ENCODE assay signal across 16 mouse cellular contexts in genomic region chr4:79265044-79265443, GRCm38 (mm10).
DNase-seq lines count a peak whose midpoint lies in the region; ATAC-seq and TF ChIP-seq lines count a peak whose summit lies in the region.
"Had no signal": no experiment of that assay in that cellular context is flagged by ENCODE, and none has a peak within 500 bp of the region (broad histone marks: within the 10 kb centered on the region; RNA-seq: fewer than 3 reads in every experiment).

No protein-coding gene starts in this region.

- H3K27ac ChIP-seq in hindbrain, embryonic 14.5 days = no peak overlapping the region
- no peak overlapping the region for H3K27ac ChIP-seq in hindbrain, embryonic 12.5 days
- no peak overlapping the region for H3K27ac ChIP-seq in hindbrain, postnatal 0 days
- H3K27ac ChIP-seq: embryonic facial prominence, embryonic 13.5 days; heart, embryonic 15.5 days; stomach, embryonic 15.5 days had no signal

- no peaks in the 10 kb centered on the region for H3K27me3 ChIP-seq in hindbrain, embryonic 14.5 days (ENCODE audit: control insufficient read depth, insufficient read depth, low read length)
- H3K27me3 ChIP-seq in hindbrain, embryonic 12.5 days = no peaks in the 10 kb centered on the region
- H3K27me3 ChIP-seq in hindbrain, postnatal 0 days (ENCODE audit: insufficient read depth, low read length) = no peaks in the 10 kb centered on the region
- H3K27me3 ChIP-seq: embryonic facial prominence, embryonic 13.5 days; heart, embryonic 15.5 days; stomach, embryonic 15.5 days had no signal

- no peak overlapping the region for H3K4me2 ChIP-seq in hindbrain, embryonic 14.5 days (replicated peaks)
- no peak overlapping the region for H3K4me2 ChIP-seq in hindbrain, embryonic 12.5 days (replicated peaks)
- no peak overlapping the region for H3K4me2 ChIP-seq in hindbrain, postnatal 0 days (ENCODE audit: low read depth, low read length)
- H3K4me2 ChIP-seq: embryonic facial prominence, embryonic 13.5 days; heart, embryonic 15.5 days; stomach, embryonic 15.5 days had no signal

- no peaks in the 10 kb centered on the region for H3K36me3 ChIP-seq in hindbrain, embryonic 14.5 days (replicated peaks; ENCODE audit: control insufficient read depth, insufficient read depth)
- no peaks in the 10 kb centered on the region for H3K36me3 ChIP-seq in hindbrain, embryonic 12.5 days
- no peaks in the 10 kb centered on the region for H3K36me3 ChIP-seq in hindbrain, postnatal 0 days (ENCODE audit: insufficient read depth, low read length)
- H3K36me3 ChIP-seq: embryonic facial prominence, embryonic 13.5 days; heart, embryonic 15.5 days; stomach, embryonic 15.5 days had no signal

- no peak overlapping the region for H3K4me3 ChIP-seq in hindbrain, embryonic 14.5 days (replicated peaks; ENCODE audit: low read length)
- H3K4me3 ChIP-seq in hindbrain, embryonic 12.5 days = no peak overlapping the region
- H3K4me3 ChIP-seq in hindbrain, postnatal 0 days (ENCODE audit: low read length) = no peak overlapping the region
- H3K4me3 ChIP-seq: embryonic facial prominence, embryonic 13.5 days; heart, embryonic 15.5 days; stomach, embryonic 15.5 days had no signal

- no peaks in the 10 kb centered on the region for H3K9me3 ChIP-seq in hindbrain, embryonic 14.5 days (ENCODE audit: control insufficient read depth, low read length)
- H3K9me3 ChIP-seq in hindbrain, embryonic 12.5 days (replicated peaks) = no peaks in the 10 kb centered on the region
- no peaks in the 10 kb centered on the region for H3K9me3 ChIP-seq in hindbrain, postnatal 0 days (ENCODE audit: low read length)
- H3K9me3 ChIP-seq: embryonic facial prominence, embryonic 13.5 days; heart, embryonic 15.5 days; stomach, embryonic 15.5 days had no signal

- 76% methylated on average over 1 of the region's 1 CpGs for WGBS in hindbrain, embryonic 14.5 days
- 85% methylated on average over 1 of the region's 1 CpGs for WGBS in hindbrain, embryonic 12.5 days
- 48% methylated on average over 1 of the region's 1 CpGs for WGBS in hindbrain, postnatal 0 days

- no peaks in the 10 kb centered on the region for H3K4me1 ChIP-seq in hindbrain, embryonic 14.5 days (replicated peaks; ENCODE audit: control insufficient read depth, insufficient read depth, low read length)
- no peaks in the 10 kb centered on the region for H3K4me1 ChIP-seq in hindbrain, embryonic 12.5 days
- H3K4me1 ChIP-seq in hindbrain, postnatal 0 days (ENCODE audit: insufficient read depth, low read length) = no peaks in the 10 kb centered on the region
- H3K4me1 ChIP-seq: embryonic facial prominence, embryonic 13.5 days; heart, embryonic 15.5 days; stomach, embryonic 15.5 days had no signal

- DNase-seq in hindbrain, embryonic 14.5 days (ENCODE audit: low spot score) = peak; percentile 27
- peak; percentile 83 for DNase-seq in MN1 (ENCODE audit: low spot score)
- peak; percentile 3 for DNase-seq in brain, adult 2 months (ENCODE audit: low read depth, low spot score)
- DNase-seq in hindbrain, postnatal 0 days (ENCODE audit: low spot score) = peak; percentile 77
- no peak for DNase-seq in right cerebral cortex, adult 18-20 months
- DNase-seq in adrenal gland, postnatal 36 days = no peak
- DNase-seq: cerebellum, adult 18-20 months; gastrocnemius, postnatal 10 days; heart, adult 18-20 months; liver; liver, postnatal 0 days; thymus, postnatal 14 days had no signal

- no peak for TF ChIP-seq CTCF in hindbrain, postnatal 0 days (IDR thresholded peaks at IDR 0.05; ENCODE audit: low read depth)

- peak; percentile 84; the same call in 1 of the 2 replicates for ATAC-seq in hindbrain, embryonic 14.5 days (ENCODE audit: low FRiP score)
- no peak; the same call in 1 of the 2 replicates for ATAC-seq in hindbrain, embryonic 12.5 days (ENCODE audit: low FRiP score)
- ATAC-seq in hindbrain, postnatal 0 days = peak; percentile 89
- ATAC-seq: liver, postnatal 0 days had no signal

- no peak overlapping the region for H3K9ac ChIP-seq in hindbrain, embryonic 14.5 days
- H3K9ac ChIP-seq in hindbrain, embryonic 12.5 days = no peak overlapping the region
- H3K9ac ChIP-seq in hindbrain, postnatal 0 days (replicated peaks; ENCODE audit: low read length) = no peak overlapping the region
- H3K9ac ChIP-seq: embryonic facial prominence, embryonic 13.5 days; heart, embryonic 15.5 days; liver, postnatal 0 days; stomach, embryonic 15.5 days had no signal

Comparison
In these comparisons a context has a peak if more than half of its experiments do, and no peak if none do; other contexts are left out.
1. DNase-seq: peak in hindbrain, embryonic 14.5 days (single experiment), MN1 (single experiment), brain, adult 2 months (single experiment) and hindbrain, postnatal 0 days (single experiment); none in right cerebral cortex, adult 18-20 months (single experiment) and adrenal gland, postnatal 36 days (0 of 2).